Mouse (Mus musculus) liver, embryonic 13.5 days (tissue): ENCODE data around the gene Oxct2a. TPM values are rescaled to one million over a fixed set of nuclear protein-coding genes. Genes with fewer than 3 reads are reported as not detected.

Experiments used
- polyA plus RNA-seq: library from polyadenylated mRNA; unstranded; fragments of >200 nt; fragmentation: Nextera tagmentation; extraction: Ambion mirVana; gene quantifications from 2 replicates; pipeline ENCODE4 v1.2.1, GENCODE M21; 2015

Oxct2a gene
- polyA plus RNA-seq, 1 experiment from 2014 or later, result 0.06 TPM

Other genes with a start within 250 kb of the Oxct2a start
- 0.50 and 0.81 TPM in 2 replicates for gene Bmp8b, start 218.5 kb downstream of the Oxct2a start, polyA plus RNA-seq
- gene Oxct2b, start 207.4 kb downstream of the Oxct2a start, polyA plus RNA-seq, result not detected in 2 replicates
- gene Ppie, start 183.7 kb downstream of the Oxct2a start, polyA plus RNA-seq, result 54.7 and 59.3 TPM in 2 replicates
- gene Hpcal4, start 140.4 kb downstream of the Oxct2a start, polyA plus RNA-seq, result 0.02 TPM in 1 of 2 replicates, not detected in the other
- not detected in 2 replicates for gene Nt5c1a, start 122.1 kb downstream of the Oxct2a start, polyA plus RNA-seq
- gene Heyl, start 90.1 kb downstream of the Oxct2a start, polyA plus RNA-seq, result 0.80 and 0.99 TPM in 2 replicates
- gene Pabpc4, start 61.3 kb downstream of the Oxct2a start, polyA plus RNA-seq, result 93.5 and 100 TPM in 2 replicates
- gene Bmp8a, start 19.6 kb upstream of the Oxct2a start, polyA plus RNA-seq, result 0.16 and 0.38 TPM in 2 replicates